Comparison of ENCODE assay signal across 8 mouse cellular contexts in the genomic region with DNA sequence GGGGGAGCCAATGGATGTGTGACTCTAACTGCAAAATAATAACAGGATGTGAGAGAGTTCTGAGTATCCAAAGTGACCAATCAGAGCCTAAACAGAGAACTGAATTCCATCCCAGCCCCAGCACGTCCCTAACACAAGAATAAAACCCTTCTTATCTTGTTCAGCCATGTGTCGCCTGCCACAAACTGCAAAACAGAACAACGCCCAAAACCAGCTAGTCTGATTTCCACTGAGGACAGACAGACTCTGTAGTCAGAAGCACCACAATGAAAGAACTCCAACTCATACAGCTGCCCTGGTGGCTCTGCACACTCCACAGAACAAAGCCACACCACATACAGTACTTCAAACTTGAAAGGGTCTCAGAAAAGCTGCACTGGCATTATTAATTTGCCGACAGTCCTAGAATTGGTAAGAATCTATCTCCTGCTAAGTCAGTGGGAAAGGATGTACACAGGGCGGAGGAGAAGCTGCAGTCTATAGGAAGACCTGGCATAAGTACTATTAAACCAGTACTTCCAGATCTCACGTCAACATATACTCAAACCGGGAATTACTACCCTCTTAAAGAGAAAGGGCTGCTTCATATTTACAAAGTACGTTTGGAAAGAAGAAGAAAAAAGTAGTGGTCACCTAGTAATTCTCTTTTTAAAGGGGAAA. TPM values are rescaled to one million over a fixed set of nuclear protein-coding genes. Genes with fewer than 3 reads are reported as not detected.
DNase-seq lines count a peak whose midpoint lies in the region; ATAC-seq and TF ChIP-seq lines count a peak whose summit lies in the region.

No protein-coding gene starts in this region.

- no peaks in the 10 kb centered on the region for H3K36me3 ChIP-seq in intestine, embryonic 16.5 days (ENCODE audit: control insufficient read depth, insufficient read depth, low read length)
- H3K36me3 ChIP-seq in midbrain, postnatal 0 days (ENCODE audit: insufficient read depth, low read length) = no peaks in the 10 kb centered on the region

- ATAC-seq in erythroid progenitor cell, adult 5-6 weeks (replicated peaks; ENCODE audit: low FRiP score, poor library complexity, severe bottlenecking) = peak; percentile 83
- no peak; the same call in 1 of the 2 replicates for ATAC-seq in intestine, embryonic 16.5 days
- no peak for ATAC-seq in midbrain, postnatal 0 days (ENCODE audit: low FRiP score)

- no peaks in the 10 kb centered on the region for H3K9me3 ChIP-seq in intestine, embryonic 16.5 days (ENCODE audit: control insufficient read depth, low read length)
- H3K9me3 ChIP-seq in midbrain, postnatal 0 days (ENCODE audit: low read length) = no peaks in the 10 kb centered on the region

- H3K4me2 ChIP-seq in intestine, embryonic 16.5 days (ENCODE audit: low read depth, low read length) = 0 out of 2 replicates have a peak overlapping the region, but pooled peaks have one; percentile 28
- H3K4me2 ChIP-seq in midbrain, postnatal 0 days (ENCODE audit: low read depth, low read length, poor library complexity, severe bottlenecking) = peak overlapping the region; percentile 28; the same call in 1 of the 2 replicates

- H3K4me1 ChIP-seq in intestine, embryonic 16.5 days (ENCODE audit: control insufficient read depth, insufficient read depth, low read length) = peaks cover 22% of the 10 kb centered on the region
- peaks cover 12% of the 10 kb centered on the region; the same call in 1 of the 2 replicates for H3K4me1 ChIP-seq in midbrain, postnatal 0 days (ENCODE audit: insufficient read depth, low read length)

- H3K27me3 ChIP-seq in intestine, embryonic 16.5 days (replicated peaks; ENCODE audit: control insufficient read depth, insufficient read depth, low read length) = no peaks in the 10 kb centered on the region
- no peaks in the 10 kb centered on the region for H3K27me3 ChIP-seq in midbrain, postnatal 0 days (ENCODE audit: insufficient read depth, low read length)

- DNase-seq in embryo, embryonic 10 days (ENCODE audit: low spot score) = peak; percentile 22
- DNase-seq in embryo, embryonic 9.5 days (ENCODE audit: extremely low spot score) = no peak
- DNase-seq in midbrain, postnatal 0 days (ENCODE audit: low spot score) = no peak
- DNase-seq in adrenal gland, adult 2 months = no peak
- no peak for DNase-seq in thymus, postnatal 10 days (ENCODE audit: low spot score in 2 of 2)
- DNase-seq in layer of hippocampus, adult 9-10 months (ENCODE audit: low spot score) = no peak

- no peak for TF ChIP-seq CTCF in midbrain, postnatal 0 days (IDR thresholded peaks at IDR 0.05)

- WGBS in intestine, embryonic 16.5 days = 61% methylated on average over 8 of the region's 8 CpGs
- 68% methylated on average over 8 of the region's 8 CpGs for WGBS in midbrain, postnatal 0 days

- H3K9ac ChIP-seq in intestine, embryonic 16.5 days (ENCODE audit: low read depth, low read length) = no peak overlapping the region
- H3K9ac ChIP-seq in midbrain, postnatal 0 days (replicated peaks; ENCODE audit: low read length, poor library complexity, severe bottlenecking) = no peak overlapping the region

- no peak overlapping the region for H3K27ac ChIP-seq in intestine, embryonic 16.5 days (ENCODE audit: low read length)
- H3K27ac ChIP-seq in midbrain, postnatal 0 days (ENCODE audit: low read depth, low read length) = no peak overlapping the region

- no peak overlapping the region for H3K4me3 ChIP-seq in intestine, embryonic 16.5 days (ENCODE audit: low read length)
- 0 out of 2 replicates have a peak overlapping the region, but pooled peaks have one; percentile 0 for H3K4me3 ChIP-seq in midbrain, postnatal 0 days (ENCODE audit: low read depth, low read length)

RNA-seq across cellular contexts. Expression of gene Arhgef12, which starts 5.0 kb away (rescaled TPM):
- 139 and 161 TPM in 2 replicates for total RNA-seq in erythroid progenitor cell, adult 5-6 weeks (2015; ENCODE audit: low replicate concordance)
- total RNA-seq in erythroid progenitor cell, adult 5-6 weeks (2017; ENCODE audit: low replicate concordance) = 204 and 206 TPM in 2 replicates
- polyA plus RNA-seq in intestine, embryonic 16.5 days (2015; fragmentation: Nextera tagmentation; extraction: Ambion mirVana) = 5.2 and 5.6 TPM in 2 replicates
- total RNA-seq in midbrain, postnatal 0 days (2014; rRNA removed) = 97.1 and 134 TPM in 2 replicates
- 13.5 and 17.0 TPM in 2 replicates for polyA plus RNA-seq in midbrain, postnatal 0 days (2015; fragmentation: Nextera tagmentation; extraction: Ambion mirVana)
- total RNA-seq in adrenal gland, adult 2 months (2021) = 100 to 1,000 TPM; 119 to 126 TPM
- polyA plus RNA-seq in adrenal gland, adult 2 months (2012; rRNA removed) = 21.3 and 25.2 TPM in 2 replicates

RNA-seq across cellular contexts. Expression of gene Tmem136, which starts 14.3 kb away (rescaled TPM):
- total RNA-seq in erythroid progenitor cell, adult 5-6 weeks (2015; ENCODE audit: low replicate concordance) = 12.2 TPM in 1 of 2 replicates, not detected in the other
- total RNA-seq in erythroid progenitor cell, adult 5-6 weeks (2017; ENCODE audit: low replicate concordance) = 0.77 TPM in 1 of 2 replicates, not detected in the other
- 3.3 and 3.4 TPM in 2 replicates for polyA plus RNA-seq in intestine, embryonic 16.5 days (2015; fragmentation: Nextera tagmentation; extraction: Ambion mirVana)
- 4.9 and 5.1 TPM in 2 replicates for total RNA-seq in midbrain, postnatal 0 days (2014; rRNA removed)
- polyA plus RNA-seq in midbrain, postnatal 0 days (2015; fragmentation: Nextera tagmentation; extraction: Ambion mirVana) = 7.8 and 8.0 TPM in 2 replicates
- 10 to 100 TPM in 1 of 2 experiments, 1 to 10 TPM in 1; 3.3 to 11.0 TPM for total RNA-seq in adrenal gland, adult 2 months (2021)
- polyA plus RNA-seq in adrenal gland, adult 2 months (2012; rRNA removed) = 5.2 and 5.8 TPM in 2 replicates
